Mouse (Mus musculus) CD4-positive naive resting alpha-beta T cell, adult 76 days (primary cell): Measurements from ENCODE around the gene Olfr811. TPM values are rescaled to one million over a fixed set of nuclear protein-coding genes. Genes with fewer than 3 reads are reported as not detected.

ENCODE experiments used
- total RNA-seq: library from RNA; stranded (reverse); gene quantifications from one replicate; pipeline ENCODE4 v1.2.4, GENCODE M21; 2023

Gene Olfr811
- not detected for total RNA-seq

GRCm38 (mm10) chr10:129804296-129804695, at the start of gene Olfr811:
TSS of gene Olfr811 (minus strand) at chr10:129804396.

GRCm38 (mm10) chr10:129845994-129846393, 41.8 kb upstream of the Olfr811 start, which contains the start of gene Olfr812:
TSS of gene Olfr812 (minus strand) at chr10:129846094.

GRCm38 (mm10) chr10:129794817-129795216, 9.4 kb downstream of the Olfr811 start, which contains the start of gene Olfr810:
TSS of gene Olfr810 (minus strand) at chr10:129794917.

GRCm38 (mm10) chr10:129774338-129774737, 29.9 kb downstream of the Olfr811 start, which contains the start of gene Olfr809:
TSS of gene Olfr809 (plus strand) at chr10:129774638.

GRCm38 (mm10) chr10:129765182-129765581, 39.0 kb downstream of the Olfr811 start, which contains the start of gene Olfr808:
TSS of gene Olfr808 (plus strand) at chr10:129765482.

GRCm38 (mm10) chr10:129757693-129758092, 46.5 kb downstream of the Olfr811 start, which contains the start of gene Olfr807:
TSS of gene Olfr807 (minus strand) at chr10:129757793.

Other genes starting within 250 kb of the Olfr811 start
- gene Olfr794, start 236.7 kb downstream of the Olfr811 start, total RNA-seq: not detected
- gene Olfr796, start 191.8 kb downstream of the Olfr811 start, total RNA-seq: not detected
- not detected for gene Olfr798, start 176.5 kb downstream of the Olfr811 start, total RNA-seq
- not detected for gene Olfr799, start 166.9 kb downstream of the Olfr811 start, total RNA-seq
- not detected for gene Olfr800, start 146.7 kb downstream of the Olfr811 start, total RNA-seq
- not detected for gene Olfr801, start 130.5 kb downstream of the Olfr811 start, total RNA-seq
- gene Olfr802, start 116.2 kb downstream of the Olfr811 start, total RNA-seq: not detected
- gene Olfr803, start 110.1 kb downstream of the Olfr811 start, total RNA-seq: not detected
- gene Olfr804, start 101.2 kb downstream of the Olfr811 start, total RNA-seq: not detected
- not detected for gene Olfr805, start 75.0 kb downstream of the Olfr811 start, total RNA-seq
- gene Olfr806, start 62.5 kb downstream of the Olfr811 start, total RNA-seq: not detected
- not detected for gene Olfr807, start 46.6 kb downstream of the Olfr811 start, total RNA-seq
- gene Olfr808, start 38.9 kb downstream of the Olfr811 start, total RNA-seq: not detected
- not detected for gene Olfr809, start 29.8 kb downstream of the Olfr811 start, total RNA-seq
- not detected for gene Olfr810, start 9.5 kb downstream of the Olfr811 start, total RNA-seq
- not detected for gene Olfr812, start 41.7 kb upstream of the Olfr811 start, total RNA-seq
- gene Olfr813, start 51.0 kb upstream of the Olfr811 start, total RNA-seq: not detected
- not detected for gene Olfr814, start 75.5 kb upstream of the Olfr811 start, total RNA-seq
- gene Olfr815, start 101.5 kb upstream of the Olfr811 start, total RNA-seq: not detected
- gene Olfr816, start 111.2 kb upstream of the Olfr811 start, total RNA-seq: not detected
- not detected for gene Olfr818, start 144.7 kb upstream of the Olfr811 start, total RNA-seq
- not detected for gene Olfr819, start 162.9 kb upstream of the Olfr811 start, total RNA-seq
- gene Olfr247, start 171.7 kb upstream of the Olfr811 start, total RNA-seq: not detected
- gene Gm10310, start 180.7 kb upstream of the Olfr811 start, total RNA-seq: not detected
- gene Olfr820, start 208.2 kb upstream of the Olfr811 start, total RNA-seq: not detected
- gene Olfr821, start 226.0 kb upstream of the Olfr811 start, total RNA-seq: not detected